Mouse (Mus musculus): Measurements from ENCODE around the gene Ccni.

DNA sequence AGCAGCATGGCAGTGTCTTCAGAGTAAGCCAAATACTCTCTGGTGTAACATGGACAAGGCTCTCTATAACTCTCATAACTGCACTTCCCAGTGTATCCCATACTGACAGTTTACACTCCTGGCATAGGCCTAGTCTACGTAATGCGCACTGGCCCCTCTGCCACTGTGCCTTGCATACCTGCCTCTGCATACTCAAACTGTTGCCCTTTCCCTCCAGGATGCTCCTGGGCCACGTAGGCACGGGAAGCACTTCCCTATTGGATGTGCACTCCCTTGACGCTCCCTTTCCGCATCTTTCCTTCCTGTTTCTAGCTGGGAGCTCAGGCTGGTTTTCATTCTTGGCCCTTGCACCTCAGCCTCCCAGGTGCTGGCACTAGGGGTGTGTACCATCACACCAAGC is 21.7 kb downstream of the Ccni start:
- TF ChIP-seq POLR2A (IDR thresholded peaks at IDR 0.05; ENCODE audit: control insufficient read depth, low read depth, low read length) (no peak), CTCF (IDR thresholded peaks at IDR 0.05; ENCODE audit: control insufficient read depth, insufficient read depth, insufficient replicate concordance, low read depth, low read length) (no peak)
